Mouse (Mus musculus): ENCODE measurements around the gene Magoh.

Magoh gene

DNA sequence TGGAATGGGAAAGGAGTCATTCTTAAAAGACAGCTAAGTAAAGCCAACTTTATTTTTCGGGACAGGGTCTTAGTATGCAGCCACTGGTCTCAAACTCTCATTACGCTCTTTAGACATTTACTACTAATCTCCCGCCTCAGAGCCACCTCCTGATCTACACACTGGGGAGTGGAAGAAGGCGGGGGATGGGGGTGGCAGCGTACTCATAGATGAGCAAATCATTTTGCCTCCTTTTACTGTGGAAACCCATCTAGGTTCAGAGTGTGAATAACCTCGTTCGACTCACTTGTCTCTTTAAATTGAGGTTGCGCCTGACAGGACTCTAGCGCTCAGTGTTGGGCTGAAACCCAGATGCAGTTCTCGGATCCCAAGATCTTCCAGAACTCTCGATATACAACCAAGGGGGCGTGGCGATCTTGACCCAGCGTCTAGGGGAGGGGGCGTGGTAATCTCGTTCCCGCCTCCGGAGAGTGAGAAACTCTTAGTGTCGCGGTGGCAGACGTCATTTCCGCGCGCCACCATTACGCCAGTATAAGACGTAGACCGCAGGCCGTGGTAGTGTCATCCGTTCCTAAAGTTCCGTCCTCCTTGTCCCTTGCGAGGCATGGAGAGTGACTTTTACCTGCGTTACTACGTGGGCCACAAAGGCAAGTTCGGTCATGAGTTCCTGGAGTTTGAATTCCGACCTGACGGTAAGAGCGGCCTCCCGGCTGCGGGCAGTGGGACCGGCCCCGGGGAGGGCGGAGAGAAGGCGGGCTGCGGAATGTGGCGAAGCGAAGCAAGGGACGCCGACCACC lies at the start of gene Magoh:
Gene Magoh (plus strand): TSS at position 502 of the 797 bp plus-strand sequence.
- DNase-seq = peak; percentile 99

DNA sequence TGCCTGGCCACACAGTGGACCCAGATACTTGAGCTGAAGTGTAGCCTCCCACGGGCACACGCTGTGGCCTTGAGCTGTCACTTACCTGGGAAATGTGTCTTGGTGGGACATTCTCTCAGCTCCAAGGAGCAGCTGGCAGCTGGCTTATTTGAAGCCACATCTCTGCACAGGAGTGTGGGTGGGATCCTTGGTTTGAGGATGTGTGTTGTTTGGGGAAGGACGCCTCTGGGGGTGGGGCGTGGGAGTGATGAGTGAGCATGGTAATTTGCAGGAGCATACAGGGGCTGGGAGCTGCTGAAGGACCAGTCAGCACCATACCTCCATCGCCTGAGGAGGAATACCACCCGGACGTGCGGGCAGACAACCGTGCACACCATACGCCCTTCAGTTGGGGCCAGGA lies 49.4 kb upstream of the Magoh start:
- DNase-seq = no peak

DNA sequence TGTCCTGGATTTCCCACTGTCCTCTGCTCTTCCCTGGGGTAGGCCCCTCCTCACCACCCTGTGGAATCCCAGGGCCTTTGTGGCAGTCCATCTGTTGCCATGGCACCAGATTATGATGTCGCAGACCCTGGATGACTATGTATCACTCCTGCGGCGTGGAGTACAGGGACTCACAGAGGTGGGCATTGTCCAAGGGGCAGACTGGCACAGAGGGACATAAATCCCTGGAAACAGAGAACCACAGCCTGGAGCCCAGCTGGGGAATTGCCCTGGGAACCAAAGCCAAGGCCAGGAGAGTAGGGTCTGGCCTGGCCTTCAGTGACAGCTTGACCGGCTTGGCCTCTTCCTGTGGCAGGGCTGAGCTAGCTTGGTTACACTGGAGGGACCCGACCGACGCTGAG lies 48.7 kb upstream of the Magoh start:
- no peak for DNase-seq

DNA sequence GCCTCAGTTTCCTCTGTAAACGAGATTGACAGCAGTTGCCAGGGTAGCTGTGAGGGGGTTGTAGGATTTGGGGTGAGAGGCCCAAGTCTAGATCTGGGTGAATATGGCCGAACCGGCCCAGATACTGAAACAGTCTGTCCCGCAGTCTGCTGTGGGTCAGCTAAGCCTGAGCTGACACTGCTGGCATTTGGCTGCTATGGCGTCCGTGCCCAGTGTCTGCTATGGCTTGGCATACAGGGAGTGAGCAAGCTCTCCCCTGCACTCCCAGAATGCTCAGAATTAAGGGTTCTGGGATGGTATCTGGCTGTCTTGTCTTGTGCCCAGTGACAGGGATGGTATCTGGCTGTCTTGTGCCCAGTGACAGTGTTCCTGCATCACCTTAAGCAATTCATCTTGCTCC lies 47.9 kb upstream of the Magoh start:
- no peak for DNase-seq

DNA sequence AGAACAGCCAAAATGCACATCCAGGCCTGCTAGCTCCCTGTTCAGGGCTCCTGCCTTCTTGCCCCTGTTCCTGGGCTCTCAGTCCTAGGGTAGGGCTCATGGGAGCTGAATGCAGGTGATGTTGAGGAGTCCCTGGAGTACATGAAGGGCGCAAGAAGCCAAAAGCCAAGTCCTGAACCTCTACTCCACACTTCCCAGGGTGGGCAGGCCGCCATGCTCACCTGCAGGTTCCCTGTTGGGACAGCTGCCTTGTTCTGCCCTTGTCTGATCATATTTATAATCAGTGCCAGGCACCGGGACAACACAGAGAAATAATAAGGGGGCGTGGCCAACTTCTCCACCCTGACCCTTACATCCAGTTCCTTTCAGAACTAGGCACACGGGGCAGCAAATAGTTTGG lies 46.0 kb upstream of the Magoh start:
- DNase-seq = no peak

DNA sequence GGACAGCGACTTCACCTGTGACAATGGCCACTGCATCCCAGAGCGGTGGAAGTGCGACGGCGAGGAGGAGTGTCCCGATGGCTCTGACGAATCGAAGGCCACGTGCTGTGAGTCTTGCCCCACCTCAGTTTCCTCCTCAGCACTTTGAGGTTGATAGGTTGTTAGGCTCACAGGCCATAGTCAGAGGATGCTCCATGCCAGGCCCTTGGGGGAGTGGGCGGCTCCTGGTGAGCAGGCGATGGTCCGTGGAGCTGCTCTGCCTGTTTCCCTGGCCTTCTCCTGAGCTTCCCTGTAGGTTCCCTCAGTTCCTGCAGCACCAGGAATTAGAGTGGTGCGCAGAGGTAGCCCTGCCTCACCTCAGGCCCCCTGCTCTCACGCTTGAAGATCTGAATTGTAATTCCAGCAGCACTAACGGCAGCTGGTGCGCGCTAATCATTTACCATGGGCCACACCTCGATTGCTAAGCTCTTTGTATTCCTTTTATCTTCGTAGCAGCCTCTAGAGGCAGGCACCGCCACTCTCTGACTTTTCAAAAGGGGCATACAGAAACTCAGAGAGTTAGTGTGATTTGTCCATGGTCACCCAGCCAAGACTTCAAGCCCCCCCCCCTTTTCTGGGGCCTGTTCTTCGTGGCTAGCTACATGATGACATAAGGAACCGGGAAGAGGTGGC lies 44.8 kb upstream of the Magoh start:
- no peak for DNase-seq

DNA sequence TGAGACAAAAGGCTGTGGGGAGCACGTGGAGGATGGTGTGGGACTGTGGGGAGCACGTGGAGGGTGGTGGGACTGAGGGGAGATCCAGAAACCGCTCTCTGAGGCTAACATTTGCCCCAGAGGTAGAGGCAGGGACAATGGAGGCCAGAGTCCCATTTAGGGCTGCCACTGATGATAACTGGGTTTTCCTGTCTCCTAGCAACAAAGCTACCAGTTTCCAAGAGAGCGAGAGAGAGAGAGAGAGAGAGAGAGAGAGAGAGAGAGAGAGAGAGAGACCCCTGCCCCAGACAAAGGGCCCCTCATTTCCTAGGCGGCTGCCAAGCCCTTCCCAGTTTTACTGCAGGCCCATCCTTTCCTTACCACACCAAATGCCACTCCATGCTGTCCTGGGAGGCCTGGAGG lies 44.0 kb upstream of the Magoh start:
- no peak for DNase-seq

DNA sequence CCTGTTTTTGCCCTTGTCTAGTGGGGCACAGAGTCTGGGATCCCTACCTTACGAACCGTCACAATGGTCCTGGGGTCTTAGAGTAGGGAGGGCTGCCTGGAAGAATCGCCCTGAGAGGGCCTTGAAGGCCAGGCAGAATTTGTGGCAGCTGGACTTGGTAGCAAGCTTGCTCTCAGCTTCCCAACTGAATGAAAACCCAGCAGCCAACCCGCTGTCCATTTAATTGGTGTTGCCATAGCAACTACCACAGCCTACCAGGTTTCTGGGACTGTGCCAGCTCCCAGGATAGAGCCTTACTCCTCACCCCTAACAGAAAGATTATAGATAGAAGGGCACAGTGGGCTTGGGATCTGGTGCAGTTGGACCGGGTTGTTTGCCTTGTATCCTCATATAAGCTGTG lies 42.8 kb upstream of the Magoh start:
- DNase-seq = no peak

DNA sequence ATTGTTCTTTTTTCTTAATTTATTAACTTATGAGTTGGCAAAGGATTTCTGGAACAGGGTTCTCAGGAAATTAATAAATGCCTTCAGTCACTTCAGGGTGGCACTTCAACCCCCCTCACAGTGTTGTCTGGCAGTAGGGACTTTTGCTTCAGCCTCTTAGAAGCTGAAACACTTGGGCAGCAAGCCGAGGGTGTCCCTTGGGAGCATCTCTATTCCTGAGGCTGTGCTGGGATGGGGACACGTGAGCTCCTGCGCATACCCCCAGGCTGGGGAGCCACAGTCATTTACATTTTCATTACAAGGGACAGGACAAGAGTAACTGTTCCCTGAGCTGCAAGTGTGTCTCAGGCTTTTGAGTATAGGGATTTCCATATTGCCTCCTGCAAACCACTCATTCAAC lies 41.6 kb upstream of the Magoh start:
- no peak for DNase-seq

DNA sequence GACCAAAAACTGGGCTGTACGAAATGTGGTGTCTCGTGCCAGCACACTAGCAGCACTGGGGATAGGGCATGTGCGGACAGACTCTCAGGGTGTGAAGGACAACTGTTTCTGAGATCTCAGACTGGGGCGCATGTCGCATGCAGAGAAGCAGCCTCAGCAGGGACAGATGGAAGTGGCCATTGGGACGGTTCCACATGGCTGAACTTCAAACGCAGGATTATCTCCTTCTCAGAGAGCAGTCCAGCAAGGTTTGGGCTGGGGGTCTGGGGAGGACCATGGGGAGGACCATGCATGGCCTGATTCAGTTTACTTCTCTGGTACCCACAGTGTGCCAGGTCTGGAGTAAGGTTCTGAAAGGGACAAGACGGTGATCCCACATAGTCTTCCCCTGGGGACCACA lies 35.9 kb upstream of the Magoh start:
- no peak for DNase-seq

DNA sequence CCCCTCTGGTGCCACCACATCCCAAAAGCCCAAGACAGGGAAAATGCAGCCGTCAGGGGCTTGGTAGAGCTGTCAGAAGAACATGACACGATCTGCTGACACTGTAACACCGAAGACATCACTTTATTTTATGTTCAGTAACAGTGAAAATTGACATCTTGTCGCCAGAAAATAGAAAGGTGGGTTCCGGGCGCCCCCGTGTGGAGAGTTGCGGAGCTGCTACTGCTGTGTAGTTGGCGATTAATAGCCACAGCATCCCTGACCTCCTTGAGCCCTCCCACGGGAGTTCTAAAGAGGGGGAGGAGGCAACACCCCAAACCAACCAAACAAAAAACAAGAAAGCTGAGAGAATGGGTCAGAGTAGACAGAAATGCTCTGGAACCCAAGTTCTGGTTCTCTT lies 34.6 kb upstream of the Magoh start:
- DNase-seq = peak; percentile 82

DNA sequence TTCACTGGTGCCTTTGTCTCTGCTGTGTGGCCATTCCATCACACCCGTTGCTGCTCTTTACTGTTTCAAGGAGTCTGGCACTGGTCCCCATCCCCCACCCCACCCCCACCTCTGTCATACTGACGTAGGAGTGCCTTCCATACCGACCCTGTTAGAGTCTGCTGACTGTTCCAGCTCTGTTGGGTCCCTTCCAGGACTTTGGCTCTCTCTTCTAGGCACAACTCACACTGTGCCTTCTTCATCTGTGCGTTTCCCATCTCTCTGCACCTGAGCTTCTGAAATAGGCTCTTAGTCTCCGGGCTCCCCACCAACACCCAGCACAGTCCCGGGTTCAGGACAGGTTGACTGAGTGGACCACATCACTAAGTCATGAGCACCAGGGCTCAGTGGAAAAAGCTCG lies 32.8 kb upstream of the Magoh start:
- no peak for DNase-seq

DNA sequence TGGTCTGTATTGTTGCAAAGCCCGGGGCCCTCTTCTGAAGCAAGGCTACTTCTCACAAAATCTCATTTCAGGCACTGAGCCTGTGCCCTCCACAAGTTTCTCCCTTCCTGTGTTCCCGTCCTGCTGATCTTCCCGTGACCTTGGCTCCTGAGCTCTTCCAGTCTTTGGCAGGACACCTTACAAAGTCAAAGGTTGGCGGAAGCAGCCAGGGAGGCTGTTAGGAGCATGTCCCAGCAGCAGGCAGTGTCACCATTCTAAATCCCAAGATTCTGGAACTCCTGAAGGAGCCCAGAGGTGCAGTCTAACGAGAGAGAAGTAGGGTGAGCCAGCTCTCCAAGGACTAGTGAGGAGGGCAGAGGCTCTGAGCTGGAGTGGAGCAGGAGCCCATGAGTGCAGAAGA lies 31.0 kb upstream of the Magoh start:
- no peak for DNase-seq

DNA sequence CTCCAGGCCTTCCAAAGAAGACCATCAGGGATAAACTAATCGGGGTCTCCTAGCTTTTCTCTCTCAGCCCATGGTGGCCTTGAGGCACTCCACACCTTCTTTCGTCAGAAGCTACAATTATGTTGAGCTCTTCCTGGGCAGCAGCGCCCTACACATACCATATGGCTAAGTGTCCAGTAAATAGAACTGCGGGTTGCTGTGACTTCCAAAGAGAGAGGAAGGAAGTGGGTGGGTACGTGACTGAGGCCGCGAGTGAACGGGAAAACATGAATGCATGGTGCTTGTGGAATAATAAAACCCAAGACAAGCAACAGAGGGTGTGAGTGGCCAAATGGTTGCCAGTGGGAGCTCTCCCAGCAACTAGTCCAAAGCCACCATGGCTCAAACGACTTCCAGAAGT lies 29.9 kb upstream of the Magoh start:
- no peak for DNase-seq

DNA sequence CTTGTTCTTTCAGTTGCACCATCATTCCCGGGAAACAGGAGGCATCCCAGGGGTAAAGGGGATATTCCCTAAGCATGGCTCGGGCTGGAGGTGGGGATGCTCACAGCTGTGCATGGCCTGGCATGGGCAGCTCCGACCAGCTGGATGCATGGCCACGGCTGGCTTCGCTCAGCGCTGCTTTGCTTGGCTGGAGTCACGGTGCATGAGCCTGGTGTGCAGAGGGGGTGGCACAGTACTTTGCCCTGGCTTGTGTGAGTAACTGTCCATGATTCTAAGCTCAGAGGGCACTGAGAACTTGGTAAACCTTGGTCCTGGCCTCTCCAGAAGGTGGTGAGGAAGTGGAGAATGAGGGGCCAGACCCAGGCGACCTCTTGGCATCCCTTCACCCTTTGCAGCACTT lies 29.5 kb upstream of the Magoh start:
- no peak for DNase-seq

DNA sequence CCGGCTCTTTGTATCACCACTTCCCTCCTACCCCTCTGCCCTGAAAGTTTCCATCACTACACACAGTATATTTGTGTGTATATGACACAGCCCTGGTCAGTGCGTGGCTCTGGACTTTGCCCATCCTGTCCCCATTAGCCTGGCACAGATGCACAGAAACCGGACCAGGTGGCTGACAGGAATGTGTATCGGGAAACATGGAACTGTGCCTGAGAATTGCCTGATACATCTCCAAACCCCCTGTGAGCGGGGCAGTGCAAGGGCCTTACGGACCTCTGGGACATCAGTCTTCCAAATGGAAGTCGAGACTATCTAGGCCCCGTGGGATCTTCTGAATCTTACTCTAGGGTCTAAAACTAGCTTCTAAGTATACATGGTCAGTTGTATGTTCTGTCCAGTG lies 26.2 kb upstream of the Magoh start:
- DNase-seq = no peak

DNA sequence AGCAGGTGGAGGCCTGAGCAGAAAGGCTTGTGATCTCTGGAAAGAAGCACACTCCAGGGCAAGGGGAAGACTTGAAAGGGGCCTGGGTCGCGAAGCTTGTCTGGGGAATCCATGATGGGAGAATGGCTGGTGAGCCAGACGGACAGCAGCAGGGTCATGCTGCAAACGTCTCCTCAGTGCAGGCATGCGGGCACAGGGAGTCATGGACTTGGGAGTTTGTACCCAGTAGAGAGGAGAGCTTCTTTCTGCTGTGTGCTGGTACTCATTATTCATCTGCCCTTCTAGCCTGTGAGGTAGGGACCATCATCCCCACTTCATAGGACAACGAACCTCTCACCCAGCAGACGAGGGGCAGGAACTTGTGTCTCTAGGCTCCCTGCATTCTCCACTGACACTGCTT lies 25.7 kb upstream of the Magoh start:
- DNase-seq = no peak

DNA sequence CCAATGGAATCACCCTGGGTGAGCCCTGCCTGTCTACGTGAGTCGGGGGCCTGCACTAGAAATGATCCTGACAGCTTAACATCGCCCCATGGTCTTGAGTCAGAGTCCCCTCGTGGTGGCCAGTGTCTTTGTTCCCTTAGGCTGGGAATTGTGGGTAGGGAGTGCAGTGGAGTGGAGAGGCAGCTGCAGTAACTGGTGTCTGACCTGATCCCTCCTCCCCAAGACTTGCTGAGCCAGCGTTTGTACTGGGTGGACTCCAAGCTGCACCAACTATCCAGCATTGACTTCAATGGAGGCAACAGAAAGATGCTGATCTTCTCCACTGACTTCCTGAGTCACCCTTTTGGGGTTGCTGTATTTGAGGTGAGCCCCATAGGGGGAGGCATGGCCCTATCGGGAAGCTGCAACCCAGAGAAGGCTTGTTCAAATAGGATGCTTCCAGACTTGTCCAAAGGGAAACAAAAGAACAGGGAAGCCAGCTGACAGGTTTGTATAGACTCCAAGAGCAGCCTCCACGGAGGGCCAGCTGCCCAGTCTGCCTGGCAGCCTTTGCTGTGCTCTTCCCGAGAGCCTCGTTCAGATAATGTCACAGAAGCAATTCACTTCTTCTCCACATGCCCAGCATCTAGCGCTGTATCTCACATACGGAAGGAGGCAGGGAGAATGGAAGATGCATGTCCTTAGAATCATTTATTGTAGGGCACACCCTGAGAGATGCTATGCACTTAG lies 22.4 kb upstream of the Magoh start:
- DNase-seq = no peak

DNA sequence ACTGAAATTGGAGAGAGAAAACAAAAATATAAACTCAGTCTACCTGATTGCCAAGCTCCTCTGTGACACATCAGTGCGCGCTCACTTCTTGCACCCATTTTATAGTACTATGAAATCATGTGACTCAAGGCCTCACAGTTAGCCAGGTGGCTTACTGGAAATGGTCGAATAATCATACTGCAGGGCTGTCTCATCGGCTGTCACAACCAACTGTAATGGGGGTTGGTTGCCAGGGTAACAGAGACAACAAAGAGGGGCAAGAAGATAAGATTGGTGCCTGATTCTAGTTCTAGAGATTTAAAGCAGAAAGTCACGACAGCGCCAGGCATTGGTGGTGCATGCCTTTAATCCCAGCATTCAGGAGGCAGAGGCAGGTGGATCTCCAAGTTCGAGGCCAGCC lies 20.6 kb upstream of the Magoh start:
- no peak for DNase-seq

DNA sequence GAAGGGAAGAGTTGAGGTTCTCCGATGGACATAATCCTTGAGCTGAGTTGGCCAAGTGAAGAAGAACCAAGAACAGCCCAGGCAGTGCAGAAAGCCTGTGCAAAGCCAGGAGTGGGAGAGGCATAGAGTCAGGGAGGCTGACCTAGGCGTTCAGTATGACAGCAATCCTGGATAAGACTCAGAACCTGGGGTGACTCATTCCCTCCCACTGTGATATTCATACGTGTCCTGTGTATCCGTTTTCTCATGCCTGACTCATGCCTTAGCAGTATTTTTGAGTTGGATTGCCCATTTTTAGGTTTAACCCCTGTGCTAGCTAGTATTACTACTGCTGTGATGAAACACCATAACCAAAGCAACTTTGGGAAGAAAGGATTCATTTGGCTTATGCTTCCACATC lies 14.7 kb upstream of the Magoh start:
- no peak for DNase-seq

DNA sequence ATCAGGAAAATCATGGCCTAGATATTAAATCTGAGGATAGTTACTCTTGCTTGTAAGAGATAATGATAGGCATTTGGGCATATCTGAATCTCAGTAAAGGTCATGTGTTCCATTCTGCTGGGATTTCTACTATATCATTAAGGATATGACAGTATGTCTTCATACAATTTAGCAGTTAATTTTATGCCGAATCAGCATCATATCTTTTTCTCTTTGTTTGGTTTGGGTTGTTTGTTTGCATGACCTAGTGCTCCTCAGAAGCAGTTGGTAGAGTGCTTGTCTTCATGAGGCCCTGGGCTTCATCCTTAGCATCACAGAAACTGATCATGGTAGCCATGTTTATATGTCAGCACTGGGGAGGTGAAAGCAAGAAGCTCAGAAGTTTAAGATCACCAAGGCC lies 2.1 kb downstream of the Magoh start:
- DNase-seq = no peak

DNA sequence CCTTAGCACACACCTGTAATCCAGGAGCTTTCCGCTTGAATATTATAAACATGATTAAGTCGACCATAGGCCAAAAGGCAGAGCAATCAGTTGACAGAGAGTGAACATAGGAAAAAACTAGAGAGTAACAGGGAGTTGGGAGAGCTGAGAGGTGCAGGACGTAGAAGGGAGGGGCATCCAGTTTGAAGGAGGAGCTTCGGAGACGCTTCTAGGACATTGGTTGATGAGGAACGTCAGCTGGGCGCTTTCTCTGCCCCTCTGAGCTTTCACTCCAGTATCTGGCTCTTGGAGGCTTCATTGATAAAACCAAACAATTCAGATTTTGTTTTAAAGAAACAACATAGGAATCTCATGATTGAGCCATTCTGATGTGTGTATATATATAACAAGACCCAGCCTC lies 6.8 kb downstream of the Magoh start:
- DNase-seq = no peak

DNA sequence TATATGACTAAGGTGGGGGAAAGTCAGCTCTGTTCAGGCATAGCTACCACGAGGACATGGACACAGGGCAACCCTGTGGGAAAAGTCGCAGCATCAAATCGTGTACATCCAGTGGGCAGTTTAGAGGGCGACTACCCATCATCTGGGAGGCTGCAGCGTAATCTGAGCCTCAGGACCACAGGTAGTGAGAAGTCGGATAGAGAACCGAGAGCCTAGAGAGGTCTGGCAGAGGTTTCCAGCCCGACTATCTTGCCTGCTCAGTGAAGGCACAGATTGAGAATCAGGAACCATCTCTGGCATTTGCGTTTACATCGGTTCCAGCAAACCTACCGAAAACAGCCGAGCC lies 9.8 kb downstream of the Magoh start:
- DNase-seq = no peak

DNA sequence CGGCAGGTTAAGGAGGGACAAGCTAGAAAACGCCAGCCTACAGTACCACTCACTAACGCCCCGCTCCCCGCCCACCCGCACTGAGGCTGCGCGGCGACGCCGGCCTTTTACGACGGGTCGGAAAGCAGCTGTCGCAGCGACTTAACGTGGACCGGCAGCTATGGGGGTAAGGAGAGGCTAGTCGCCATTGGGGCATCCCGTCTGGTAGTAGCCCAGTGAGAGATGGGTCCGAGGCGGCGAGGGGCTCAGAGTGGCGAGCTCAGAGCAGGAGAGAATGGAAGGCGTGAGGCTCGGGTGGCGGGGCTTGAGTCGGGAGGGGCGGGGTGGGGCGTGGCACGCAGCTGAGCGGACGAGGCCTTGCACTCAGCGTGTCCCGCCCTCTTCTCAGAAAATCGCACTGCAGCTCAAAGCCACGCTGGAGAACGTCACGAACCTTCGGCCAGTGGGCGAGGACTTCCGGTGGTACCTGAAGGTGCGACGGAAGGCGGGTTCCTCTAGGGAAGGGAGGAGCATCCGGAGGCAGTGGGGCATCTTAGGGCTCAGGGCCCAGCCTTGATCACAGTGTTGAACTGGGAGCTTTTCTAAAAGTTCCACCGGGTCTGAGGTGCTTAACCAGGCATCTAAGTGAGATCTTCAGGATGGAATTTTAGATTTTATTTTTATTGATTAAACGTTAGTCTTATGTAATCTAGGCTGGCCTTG lies 10.3 kb downstream of the Magoh start, which contains the start of gene 0610037L13Rik:
Gene 0610037L13Rik (plus strand): TSS at position 83 of the 702 bp plus-strand sequence.
- peak; percentile 97 for DNase-seq
